Mouse (Mus musculus) fibroblast of lung, adult 2 months (primary cell): ENCODE data around the gene Mllt11.

Source experiments
- DNase-seq: peaks from one replicate; pipeline ENCODE4 v3.0.0-alpha.2; 2011; ENCODE audit warnings: low read depth

Mllt11 gene

GRCm38 (mm10) chr3:95231298-95232221 lies at the start of gene Mllt11:
Mllt11 (minus strand) TSS chr3:95232171.
- DNase-seq: no peak

DNA sequence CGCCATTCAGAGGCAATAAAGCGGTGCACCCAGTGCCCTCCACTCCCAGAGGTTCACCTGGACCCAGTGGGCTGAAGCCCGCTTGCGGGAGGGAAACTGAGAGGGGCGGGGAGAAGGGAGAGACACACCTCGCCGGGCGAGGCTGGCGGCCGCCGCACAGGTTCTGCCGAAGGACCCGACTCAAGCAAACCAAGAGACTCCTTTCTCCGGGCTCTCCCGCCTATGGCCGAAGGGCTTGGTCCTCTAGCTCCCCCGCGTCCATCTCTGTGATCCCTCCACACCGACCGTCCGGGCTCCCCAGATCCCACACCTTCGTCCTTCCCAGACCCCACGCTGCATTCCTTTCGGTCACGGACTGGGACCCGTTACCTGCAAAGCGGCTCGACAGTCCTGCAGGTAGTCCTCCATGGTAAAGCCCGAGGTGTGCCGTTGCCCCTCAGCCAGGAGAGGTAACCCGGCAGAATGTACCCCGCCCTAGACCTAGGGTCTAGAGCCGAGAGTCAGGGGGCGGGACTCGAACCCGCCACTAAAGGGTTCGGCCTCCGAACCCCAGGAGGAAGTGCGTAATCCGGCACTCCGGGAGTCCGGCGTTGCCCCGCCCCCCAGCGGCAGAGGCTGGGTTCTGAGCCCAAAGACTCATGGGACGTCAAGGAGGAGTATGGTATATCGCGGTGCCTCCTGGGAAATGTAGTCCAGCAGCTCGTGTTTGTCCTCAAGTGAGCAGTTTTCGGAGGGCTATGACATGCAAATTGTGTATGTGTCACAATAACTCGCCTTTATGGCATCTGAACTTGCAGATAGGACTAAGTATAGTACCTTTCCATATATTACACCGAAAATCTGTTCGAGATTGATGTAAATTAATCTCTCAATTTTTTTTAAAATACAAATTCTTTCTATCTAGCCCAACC lies 49.5 kb upstream of the Mllt11 start, which contains the start of the genes Mindy1 and Prune1:
Gene Mindy1, plus strand, starts transcription at position 130 of the 911 bp plus-strand sequence.
Gene Prune1, minus strand, starts transcription at position 861 of the 911 bp plus-strand sequence.
- peak; percentile 93 for DNase-seq

GRCm38 (mm10) chr3:95280747-95281146 lies 48.8 kb upstream of the Mllt11 start:
- no peak for DNase-seq

DNA sequence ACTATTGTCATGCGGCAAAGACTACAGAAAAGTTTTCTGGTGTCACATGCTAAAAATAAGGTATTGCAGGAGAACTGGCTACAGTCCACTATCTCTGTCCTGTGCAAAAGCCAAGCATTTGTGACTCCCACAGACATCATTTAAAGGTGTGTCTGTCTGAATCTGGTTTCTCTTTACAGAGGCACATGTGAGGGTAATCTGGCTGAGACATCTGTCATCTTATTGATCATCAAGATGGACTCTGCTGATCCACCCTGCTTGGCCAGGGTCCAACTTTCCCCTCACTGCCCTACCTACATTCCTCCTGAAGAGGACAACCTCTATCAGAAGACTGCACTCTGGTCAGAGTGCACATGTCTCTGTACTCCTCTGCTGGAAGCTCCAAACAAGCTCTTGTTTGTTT lies 45.2 kb upstream of the Mllt11 start:
- DNase-seq: no peak

- DNase-seq: no peak
Observed at GRCm38 (mm10) chr3:95276428-95276934, 44.5 kb upstream of the Mllt11 start.

- DNase-seq: no peak
Observed at GRCm38 (mm10) chr3:95275161-95275560, 43.2 kb upstream of the Mllt11 start.

GRCm38 (mm10) chr3:95274453-95274852 lies 42.5 kb upstream of the Mllt11 start:
- DNase-seq: no peak

DNA sequence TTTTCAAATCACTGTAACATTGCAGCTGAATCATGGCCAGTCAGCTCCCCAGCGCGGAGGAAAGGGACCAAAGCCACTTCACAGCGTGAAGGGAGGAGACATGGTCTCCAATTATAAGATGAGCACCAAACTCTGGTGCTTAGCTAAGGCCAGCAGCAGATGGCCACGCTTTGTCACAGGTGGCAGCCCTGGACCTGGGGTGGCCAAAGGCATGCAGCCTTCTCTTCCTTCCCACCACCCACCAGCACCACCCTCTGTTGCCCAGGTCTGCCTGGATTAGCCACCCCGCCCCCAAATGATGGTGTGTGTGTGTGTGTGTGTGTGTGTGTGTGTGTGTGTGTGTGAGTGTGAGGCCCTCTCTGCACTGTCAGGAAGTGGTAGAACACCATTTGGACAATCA lies 41.5 kb upstream of the Mllt11 start:
- no peak for DNase-seq

GRCm38 (mm10) chr3:95270766-95271364 lies 38.9 kb upstream of the Mllt11 start:
- DNase-seq: no peak

DNA sequence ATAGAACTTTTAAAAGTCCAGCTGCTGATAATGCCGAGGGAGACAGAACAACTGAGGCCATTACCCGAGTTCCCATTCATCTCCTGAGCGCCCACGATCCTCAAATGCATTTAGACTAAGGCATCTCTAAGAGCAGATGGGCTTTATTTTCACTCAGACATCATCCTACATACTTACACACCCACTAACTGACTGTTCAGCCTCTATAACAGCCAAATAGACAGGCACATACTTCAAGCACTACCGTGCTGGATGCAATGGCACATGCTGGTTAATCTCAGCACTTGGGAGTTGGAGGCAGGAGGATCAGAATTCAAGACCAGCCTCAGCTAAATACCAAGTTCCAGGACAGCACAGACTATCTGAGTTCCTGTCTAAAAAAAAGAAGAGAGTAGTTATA lies 37.8 kb upstream of the Mllt11 start:
- DNase-seq: no peak

DNA sequence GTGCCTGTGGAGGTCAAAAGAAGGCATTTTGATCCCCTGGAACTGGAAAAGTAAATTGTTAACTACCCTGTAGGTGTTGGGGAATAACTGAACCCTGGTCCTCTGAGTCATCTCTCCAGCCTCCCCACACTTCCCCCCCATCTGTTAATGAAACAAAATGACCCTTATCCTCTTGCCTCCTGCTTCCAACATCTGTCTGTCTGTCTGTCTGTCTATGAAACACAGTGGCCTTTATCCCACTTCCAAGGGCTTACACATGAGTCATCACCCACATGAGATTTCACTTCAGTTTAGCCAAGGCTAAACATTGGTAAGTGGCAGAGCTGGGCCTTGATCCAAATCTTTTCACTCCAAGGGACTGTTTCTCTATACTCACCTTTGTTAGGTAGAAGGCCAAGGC lies 35.9 kb upstream of the Mllt11 start:
- peak; percentile 77 for DNase-seq

DNA sequence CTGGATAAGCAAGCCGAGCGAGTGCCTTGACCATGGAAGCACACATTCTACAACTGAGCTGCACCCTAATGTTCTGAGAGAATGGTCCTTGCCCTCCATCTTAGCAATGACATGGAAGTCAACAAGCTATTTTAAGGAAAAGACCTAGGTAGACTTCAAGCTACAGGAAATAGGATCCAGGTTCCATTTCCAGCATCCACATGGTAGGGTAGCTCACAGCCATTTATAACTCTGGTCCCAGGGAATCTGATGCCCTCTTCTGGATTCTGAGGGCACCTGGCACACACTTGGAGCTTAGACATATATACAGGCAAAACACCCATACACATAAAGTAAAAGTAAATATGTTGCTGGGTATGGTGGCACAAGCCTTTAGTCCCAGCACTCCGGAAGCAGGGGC lies 34.1 kb upstream of the Mllt11 start:
- DNase-seq: no peak

DNA sequence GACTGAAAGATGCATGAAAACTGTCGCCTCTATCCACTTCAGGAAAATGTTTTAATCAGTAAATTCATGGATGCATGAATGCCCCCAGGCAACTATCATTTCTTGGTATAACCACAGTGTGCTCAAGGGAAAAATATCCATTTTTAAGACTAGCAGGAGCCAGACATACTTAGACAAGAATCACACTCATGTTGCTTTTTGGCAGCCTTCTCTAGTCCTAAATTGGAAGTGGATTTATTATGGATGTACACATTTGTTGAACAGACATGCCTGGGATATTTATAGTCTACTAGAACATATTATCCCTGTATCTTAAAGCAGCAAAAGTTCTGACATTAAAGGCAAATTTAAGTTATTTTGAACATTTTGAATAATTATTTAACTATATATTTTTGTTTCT lies 32.8 kb upstream of the Mllt11 start:
- no peak for DNase-seq

DNA sequence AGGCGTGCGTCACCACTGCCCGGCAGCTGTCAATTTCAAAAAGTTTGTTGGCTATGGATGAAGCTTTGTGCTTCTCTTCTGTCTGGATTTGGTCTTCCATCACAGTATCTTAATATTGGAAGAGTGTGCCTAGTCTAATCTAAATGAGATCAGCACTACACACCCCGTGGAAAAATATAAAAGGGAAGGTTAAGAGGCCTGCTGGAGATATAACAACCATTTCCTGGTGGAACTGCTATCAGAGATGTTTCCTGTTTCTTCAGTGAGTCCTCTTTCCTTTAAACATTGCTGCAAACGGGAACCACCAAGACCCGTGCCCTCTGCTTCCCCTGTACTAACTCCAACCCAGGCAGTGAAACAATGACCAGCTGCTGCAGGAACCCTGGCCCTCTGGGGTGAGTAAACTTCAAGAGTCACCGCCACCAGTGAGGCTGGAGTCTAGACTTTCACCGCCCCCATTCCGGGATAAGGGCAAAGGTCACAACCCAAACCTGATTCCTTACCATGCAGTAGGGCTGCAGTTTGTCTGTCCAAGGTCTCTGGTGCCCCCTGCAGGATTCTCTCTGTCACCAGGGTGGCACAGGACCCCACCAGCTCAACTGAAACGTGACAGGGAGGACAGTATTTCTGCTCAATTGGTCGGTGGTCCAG lies 31.2 kb upstream of the Mllt11 start:
- no peak for DNase-seq

GRCm38 (mm10) chr3:95261975-95262374 lies 30.0 kb upstream of the Mllt11 start:
- DNase-seq: no peak

- no peak for DNase-seq
Observed at GRCm38 (mm10) chr3:95256931-95257330, 25.0 kb upstream of the Mllt11 start.

GRCm38 (mm10) chr3:95250783-95251424 lies 18.9 kb upstream of the Mllt11 start, which contains the start of gene Bnipl:
Bnipl (minus strand) TSS chr3:95251193.
- no peak for DNase-seq

GRCm38 (mm10) chr3:95250361-95250760 lies 18.4 kb upstream of the Mllt11 start:
- DNase-seq: no peak

DNA sequence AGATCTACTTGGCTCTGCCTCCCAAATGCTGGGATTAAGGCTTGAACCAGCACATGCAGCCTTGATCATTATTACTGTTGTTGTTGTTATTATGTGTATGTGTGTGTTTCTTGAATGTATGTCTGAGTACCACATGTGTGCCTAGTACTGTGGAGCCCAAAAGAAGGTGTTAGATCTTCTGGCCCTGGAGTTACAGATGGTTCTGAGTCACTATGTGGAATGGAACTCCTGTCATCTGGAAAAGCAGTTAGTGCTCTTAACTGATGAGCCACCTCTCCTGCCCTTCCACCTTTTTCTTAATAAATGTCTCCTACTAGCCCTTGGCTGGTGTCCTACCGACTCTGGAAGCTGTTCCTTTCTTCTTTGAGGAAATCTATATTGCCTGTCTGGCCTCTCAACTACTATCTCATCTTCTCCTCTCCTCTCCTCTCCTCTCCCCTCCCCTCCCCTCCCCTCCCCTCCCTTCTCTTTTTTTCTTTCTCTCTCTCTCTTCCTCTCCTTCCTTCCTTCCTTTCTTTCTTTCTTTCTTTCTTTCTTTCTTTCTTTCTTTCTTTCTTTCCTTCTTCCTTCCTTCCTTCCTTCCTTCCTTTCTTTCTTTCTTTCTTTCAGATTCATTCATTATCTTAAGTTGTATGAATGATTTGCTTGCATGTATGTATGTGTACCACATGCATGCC lies 15.8 kb upstream of the Mllt11 start:
- DNase-seq: no peak
